Mouse (Mus musculus): ENCODE data around the gene Slc46a3.
"Not testable (repeated sequence)": the region's sequence is repeated elsewhere in the genome, so short reads cannot be mapped to it uniquely, and the experiment has no call there.

Slc46a3 gene

GRCm38 (mm10) chr5:147894455-147895076 lies at the start of gene Slc46a3:
Gene Slc46a3, minus strand, starts transcription at chr5:147894815.
- peak; percentile 92 for DNase-seq

GRCm38 (mm10) chr5:147939226-147939625 lies 44.6 kb upstream of the Slc46a3 start:
- no peak for DNase-seq

GRCm38 (mm10) chr5:147935096-147935495 lies 40.5 kb upstream of the Slc46a3 start:
- no peak for DNase-seq

GRCm38 (mm10) chr5:147928668-147929497 lies 34.3 kb upstream of the Slc46a3 start:
- DNase-seq = no peak

GRCm38 (mm10) chr5:147925935-147926604 lies 31.5 kb upstream of the Slc46a3 start:
- peak; percentile 63 for DNase-seq

GRCm38 (mm10) chr5:147924621-147925020 lies 30.0 kb upstream of the Slc46a3 start:
- DNase-seq = no peak

- no peak for DNase-seq
Measured at GRCm38 (mm10) chr5:147918044-147918846, 23.6 kb upstream of the Slc46a3 start.

GRCm38 (mm10) chr5:147916171-147916570 lies 21.6 kb upstream of the Slc46a3 start:
- DNase-seq = no peak

GRCm38 (mm10) chr5:147915038-147915566 lies 20.5 kb upstream of the Slc46a3 start:
- DNase-seq = no peak

GRCm38 (mm10) chr5:147913241-147913842 lies 18.7 kb upstream of the Slc46a3 start:
- no peak for DNase-seq

- DNase-seq = no peak
Measured at GRCm38 (mm10) chr5:147911744-147912143, 17.1 kb upstream of the Slc46a3 start.

- peak; percentile 25 for DNase-seq
Measured at GRCm38 (mm10) chr5:147910807-147911509, 16.3 kb upstream of the Slc46a3 start.

- no peak for DNase-seq
Measured at GRCm38 (mm10) chr5:147907851-147908250, 13.2 kb upstream of the Slc46a3 start.

- DNase-seq = peak; percentile 16
Measured at GRCm38 (mm10) chr5:147907144-147907543, 12.5 kb upstream of the Slc46a3 start.

GRCm38 (mm10) chr5:147903166-147903565 lies 8.6 kb upstream of the Slc46a3 start:
- DNase-seq = no peak

- no peak for DNase-seq
Measured at GRCm38 (mm10) chr5:147902008-147902757, 7.6 kb upstream of the Slc46a3 start.

- DNase-seq = no peak
Measured at GRCm38 (mm10) chr5:147898968-147899549, 4.4 kb upstream of the Slc46a3 start.

GRCm38 (mm10) chr5:147898254-147898653 lies 3.6 kb upstream of the Slc46a3 start:
- DNase-seq = no peak

- not testable (repeated sequence) for DNase-seq
Measured at GRCm38 (mm10) chr5:147896501-147896900, 1.9 kb upstream of the Slc46a3 start.
